Mouse (Mus musculus) megakaryocyte, embryonic 14.5 days (primary cell): ENCODE measurements around the gene Hes1. TPM values are rescaled to one million over a fixed set of nuclear protein-coding genes. Genes with fewer than 3 reads are reported as not detected.
"Not testable (repeated sequence)": the region's sequence is repeated elsewhere in the genome, so short reads cannot be mapped to it uniquely, and the experiment has no call there.

ENCODE experiments used
- H3K27me3 ChIP-seq: replicated peaks from 2 replicates; pipeline ENCODE3; 2012; ENCODE audit warnings: inconsistent platforms
- H3K36me3 ChIP-seq: replicated peaks from 2 replicates; pipeline ENCODE3; 2012; ENCODE audit warnings: low read length, inconsistent platforms, mixed read lengths
- H3K4me1 ChIP-seq: 2 replicates; pipeline ENCODE4 v1.6.1; 2012; ENCODE audit warnings: inconsistent platforms
- H3K4me3 ChIP-seq: replicated peaks from 2 replicates; pipeline ENCODE3; 2012; ENCODE audit warnings: moderate library complexity, mild to moderate bottlenecking, inconsistent platforms
- H3K9me3 ChIP-seq: 2 replicates; pipeline ENCODE4 v1.6.1; 2012; ENCODE audit warnings: inconsistent platforms
- FLI1 ChIP-seq: IDR thresholded peaks from 2 replicates; pipeline ENCODE4 v1.6.1; 2012; ENCODE audit warnings: low read length, inconsistent platforms, mixed read lengths
- GATA1 ChIP-seq: IDR thresholded peaks from 3 replicates; pipeline ENCODE4 v1.6.1; 2012; ENCODE audit warnings: mixed read lengths, low read length, inconsistent platforms, borderline replicate concordance
- polyA plus RNA-seq: library from polyadenylated mRNA; stranded (reverse); fragments of >175 nt; gene quantifications from 2 replicates; pipeline ENCODE4 v1.2.3, GENCODE M21; 2012; ENCODE audit warnings: low replicate concordance; ENCODE audit not compliant: insufficient read depth

Gene Hes1
- polyA plus RNA-seq, 1 experiment = 35.1 TPM

- no peaks in the 10 kb centered on the region for H3K36me3 ChIP-seq
- peaks cover 25% of the 10 kb centered on the region for H3K4me1 ChIP-seq
- peaks cover 12% of the 10 kb centered on the region for H3K27me3 ChIP-seq
- no peaks in the 10 kb centered on the region for H3K9me3 ChIP-seq
- no peak for TF ChIP-seq FLI1
- TF ChIP-seq GATA1 = no peak
- H3K4me3 ChIP-seq = no peak overlapping the region
These were observed 31.9 kb downstream of the Hes1 start for GRCm38 (mm10) chr16:30096050-30096449.

GRCm38 (mm10) chr16:30096475-30096874, 32.3 kb downstream of the Hes1 start:
- Histone ChIP-seq H3K27me3 (peaks cover 12% of the 10 kb centered on the region), H3K9me3 (no peaks in the 10 kb centered on the region), H3K4me3 (no peak overlapping the region), H3K36me3 (no peaks in the 10 kb centered on the region), H3K4me1 (peaks cover 27% of the 10 kb centered on the region)
- TF ChIP-seq GATA1 = no peak
- TF ChIP-seq FLI1 = no peak

- Histone ChIP-seq H3K27me3 (peaks cover 3% of the 10 kb centered on the region), H3K9me3 (no peaks in the 10 kb centered on the region), H3K4me1 (peaks cover 49% of the 10 kb centered on the region), H3K4me3 (no peak overlapping the region), H3K36me3 (no peaks in the 10 kb centered on the region)
- TF ChIP-seq FLI1 (no peak), GATA1 (no peak)
These were observed 34.9 kb downstream of the Hes1 start for GRCm38 (mm10) chr16:30099124-30099523.

GRCm38 (mm10) chr16:30102149-30102915, 38.1 kb downstream of the Hes1 start:
- Histone ChIP-seq H3K4me1 (peaks cover 53% of the 10 kb centered on the region), H3K9me3 (no peaks in the 10 kb centered on the region), H3K4me3 (peak overlapping the region; percentile 71), H3K27me3 (no peaks in the 10 kb centered on the region), H3K36me3 (no peaks in the 10 kb centered on the region)
- no peak for TF ChIP-seq FLI1
- TF ChIP-seq GATA1 = no peak

GRCm38 (mm10) chr16:30102982-30103381, 38.8 kb downstream of the Hes1 start:
- H3K27me3 ChIP-seq = no peaks in the 10 kb centered on the region
- peaks cover 50% of the 10 kb centered on the region for H3K4me1 ChIP-seq
- TF ChIP-seq FLI1 = no peak
- no peak for TF ChIP-seq GATA1
- peak overlapping the region; percentile 14 for H3K4me3 ChIP-seq
- H3K36me3 ChIP-seq = no peaks in the 10 kb centered on the region
- peaks cover 2% of the 10 kb centered on the region for H3K9me3 ChIP-seq

GRCm38 (mm10) chr16:30103495-30103894, 39.3 kb downstream of the Hes1 start:
- H3K4me3 ChIP-seq = no peak overlapping the region
- no peak for TF ChIP-seq FLI1
- TF ChIP-seq GATA1 = no peak

GRCm38 (mm10) chr16:30104363-30104762, 40.2 kb downstream of the Hes1 start:
- H3K36me3 ChIP-seq = no peaks in the 10 kb centered on the region
- TF ChIP-seq GATA1 (no peak), FLI1 (no peak)
- H3K4me1 ChIP-seq = peaks cover 49% of the 10 kb centered on the region

More at GRCm38 (mm10) chr16:30103495-30103894, 39.3 kb downstream of the Hes1 start:
- Histone ChIP-seq H3K4me1 (peaks cover 49% of the 10 kb centered on the region), H3K9me3 (peaks cover 5% of the 10 kb centered on the region), H3K27me3 (no peaks in the 10 kb centered on the region), H3K36me3 (no peaks in the 10 kb centered on the region)

GRCm38 (mm10) chr16:30105476-30105875, 41.3 kb downstream of the Hes1 start:
- Histone ChIP-seq H3K36me3 (peaks cover 5% of the 10 kb centered on the region), H3K9me3 (peaks cover 19% of the 10 kb centered on the region), H3K4me1 (peaks cover 44% of the 10 kb centered on the region), H3K27me3 (no peaks in the 10 kb centered on the region), H3K4me3 (no peak overlapping the region)
- no peak for TF ChIP-seq FLI1
- no peak for TF ChIP-seq GATA1

More at GRCm38 (mm10) chr16:30104363-30104762, 40.2 kb downstream of the Hes1 start:
- Histone ChIP-seq H3K27me3 (no peaks in the 10 kb centered on the region), H3K4me3 (no peak overlapping the region), H3K9me3 (peaks cover 9% of the 10 kb centered on the region)

- H3K4me3 ChIP-seq, H3K27me3 ChIP-seq, H3K36me3 ChIP-seq: not testable (repeated sequence)
- Histone ChIP-seq H3K4me1 (peaks cover 47% of the 10 kb centered on the region), H3K9me3 (peaks cover 19% of the 10 kb centered on the region)
These were observed 44.0 kb downstream of the Hes1 start for GRCm38 (mm10) chr16:30108167-30108566.

- TF ChIP-seq FLI1 (no peak), GATA1 (no peak)
- H3K9me3 ChIP-seq = peaks cover 19% of the 10 kb centered on the region
- H3K36me3 ChIP-seq = peaks cover 5% of the 10 kb centered on the region
- no peak overlapping the region for H3K4me3 ChIP-seq
- peaks cover 57% of the 10 kb centered on the region for H3K4me1 ChIP-seq
- H3K27me3 ChIP-seq = no peaks in the 10 kb centered on the region
These were observed 46.3 kb downstream of the Hes1 start for GRCm38 (mm10) chr16:30110466-30110865.
